Mouse (Mus musculus): ENCODE measurements around the gene Hlcs. TPM values are rescaled to one million over a fixed set of nuclear protein-coding genes. Genes with fewer than 3 reads are reported as not detected.

Gene Hlcs
- polyA plus RNA-seq, 1 experiment, result 12.6 TPM

GRCm38 (mm10) chr16:94289138-94290072, 24.0 kb downstream of the Hlcs start:
- TF ChIP-seq EP300 (IDR thresholded peaks at IDR 0.05; ENCODE audit: insufficient read depth, low read depth, low read length) (no peak), CTCF (IDR thresholded peaks at IDR 0.05; ENCODE audit: low read depth, low read length) (no peak), POLR2A (IDR thresholded peaks at IDR 0.05; ENCODE audit: insufficient read depth, low read length) (no peak)
- Histone ChIP-seq H3K27me3 (ENCODE audit: control insufficient read depth, insufficient read depth, low read length, poor library complexity, severe bottlenecking) (no peaks in the 10 kb centered on the region), H3K9ac (ENCODE audit: low read depth, poor library complexity, severe bottlenecking) (peak overlapping the region; percentile 45), H3K4me1 (ENCODE audit: control insufficient read depth, insufficient read depth, low read length) (peaks cover 1% of the 10 kb centered on the region), H3K9me3 (replicated peaks; ENCODE audit: control insufficient read depth, insufficient read depth, low read length, poor library complexity, severe bottlenecking) (no peaks in the 10 kb centered on the region), H3K4me3 (ENCODE audit: low read depth, low read length) (peak overlapping the region; percentile 82), H3K36me3 (ENCODE audit: control insufficient read depth, insufficient read depth, low read length, poor library complexity, severe bottlenecking) (no peaks in the 10 kb centered on the region), H3K27ac (ENCODE audit: insufficient read depth, low read length) (no peak overlapping the region)

GRCm38 (mm10) chr16:94287826-94288225, 25.5 kb downstream of the Hlcs start:
- TF ChIP-seq POLR2A (IDR thresholded peaks at IDR 0.05; ENCODE audit: insufficient read depth, low read length), result no peak
- no peak for TF ChIP-seq CTCF (IDR thresholded peaks at IDR 0.05; ENCODE audit: low read depth, low read length)
- no peak for TF ChIP-seq EP300 (IDR thresholded peaks at IDR 0.05; ENCODE audit: insufficient read depth, low read depth, low read length)
- Histone ChIP-seq H3K4me3 (ENCODE audit: low read depth, low read length) (no peak overlapping the region), H3K9ac (ENCODE audit: low read depth, poor library complexity, severe bottlenecking) (no peak overlapping the region), H3K4me1 (ENCODE audit: control insufficient read depth, insufficient read depth, low read length) (peaks cover 1% of the 10 kb centered on the region), H3K9me3 (replicated peaks; ENCODE audit: control insufficient read depth, insufficient read depth, low read length, poor library complexity, severe bottlenecking) (0 out of 2 replicates have a peak, but pooled peaks cover under 1% of the 10 kb centered on the region), H3K27ac (ENCODE audit: insufficient read depth, low read length) (no peak overlapping the region), H3K27me3 (ENCODE audit: control insufficient read depth, insufficient read depth, low read length, poor library complexity, severe bottlenecking) (no peaks in the 10 kb centered on the region), H3K36me3 (ENCODE audit: control insufficient read depth, insufficient read depth, low read length, poor library complexity, severe bottlenecking) (no peaks in the 10 kb centered on the region)

- Histone ChIP-seq H3K9me3 (replicated peaks; ENCODE audit: control insufficient read depth, insufficient read depth, low read length, poor library complexity, severe bottlenecking) (peaks cover 11% of the 10 kb centered on the region), H3K4me1 (ENCODE audit: control insufficient read depth, insufficient read depth, low read length) (no peaks in the 10 kb centered on the region), H3K9ac (ENCODE audit: low read depth, poor library complexity, severe bottlenecking) (no peak overlapping the region), H3K36me3 (ENCODE audit: control insufficient read depth, insufficient read depth, low read length, poor library complexity, severe bottlenecking) (no peaks in the 10 kb centered on the region), H3K27me3 (ENCODE audit: control insufficient read depth, insufficient read depth, low read length, poor library complexity, severe bottlenecking) (no peaks in the 10 kb centered on the region), H3K4me3 (ENCODE audit: low read depth, low read length) (no peak overlapping the region), H3K27ac (ENCODE audit: insufficient read depth, low read length) (no peak overlapping the region)
- TF ChIP-seq EP300 (IDR thresholded peaks at IDR 0.05; ENCODE audit: insufficient read depth, low read depth, low read length), result no peak
- no peak for TF ChIP-seq POLR2A (IDR thresholded peaks at IDR 0.05; ENCODE audit: insufficient read depth, low read length)
- no peak for TF ChIP-seq CTCF (IDR thresholded peaks at IDR 0.05; ENCODE audit: low read depth, low read length)
These were observed 29.4 kb downstream of the Hlcs start for GRCm38 (mm10) chr16:94283972-94284371.

GRCm38 (mm10) chr16:94270826-94271225, 42.5 kb downstream of the Hlcs start:
- Histone ChIP-seq H3K4me1 (ENCODE audit: control insufficient read depth, insufficient read depth, low read length) (no peaks in the 10 kb centered on the region), H3K36me3 (ENCODE audit: control insufficient read depth, insufficient read depth, low read length, poor library complexity, severe bottlenecking) (no peaks in the 10 kb centered on the region), H3K9me3 (replicated peaks; ENCODE audit: control insufficient read depth, insufficient read depth, low read length, poor library complexity, severe bottlenecking) (no peaks in the 10 kb centered on the region; the same call in 1 of the 2 replicates), H3K4me3 (ENCODE audit: low read depth, low read length) (no peak overlapping the region), H3K27ac (ENCODE audit: insufficient read depth, low read length) (no peak overlapping the region), H3K27me3 (ENCODE audit: control insufficient read depth, insufficient read depth, low read length, poor library complexity, severe bottlenecking) (no peaks in the 10 kb centered on the region), H3K9ac (ENCODE audit: low read depth, poor library complexity, severe bottlenecking) (no peak overlapping the region)
- no peak for TF ChIP-seq POLR2A (IDR thresholded peaks at IDR 0.05; ENCODE audit: insufficient read depth, low read length)
- no peak for TF ChIP-seq EP300 (IDR thresholded peaks at IDR 0.05; ENCODE audit: insufficient read depth, low read depth, low read length)
- TF ChIP-seq CTCF (IDR thresholded peaks at IDR 0.05; ENCODE audit: low read depth, low read length), result no peak

GRCm38 (mm10) chr16:94269635-94270034, 43.7 kb downstream of the Hlcs start:
- Histone ChIP-seq H3K27ac (ENCODE audit: insufficient read depth, low read length) (no peak overlapping the region), H3K9me3 (replicated peaks; ENCODE audit: control insufficient read depth, insufficient read depth, low read length, poor library complexity, severe bottlenecking) (no peaks in the 10 kb centered on the region; the same call in 1 of the 2 replicates), H3K4me1 (ENCODE audit: control insufficient read depth, insufficient read depth, low read length) (no peaks in the 10 kb centered on the region), H3K36me3 (ENCODE audit: control insufficient read depth, insufficient read depth, low read length, poor library complexity, severe bottlenecking) (no peaks in the 10 kb centered on the region), H3K9ac (ENCODE audit: low read depth, poor library complexity, severe bottlenecking) (no peak overlapping the region), H3K4me3 (ENCODE audit: low read depth, low read length) (no peak overlapping the region), H3K27me3 (ENCODE audit: control insufficient read depth, insufficient read depth, low read length, poor library complexity, severe bottlenecking) (no peaks in the 10 kb centered on the region)
- TF ChIP-seq CTCF (IDR thresholded peaks at IDR 0.05; ENCODE audit: low read depth, low read length) (peak; percentile 87), EP300 (IDR thresholded peaks at IDR 0.05; ENCODE audit: insufficient read depth, low read depth, low read length) (no peak), POLR2A (IDR thresholded peaks at IDR 0.05; ENCODE audit: insufficient read depth, low read length) (no peak)

GRCm38 (mm10) chr16:94268205-94268604, 45.2 kb downstream of the Hlcs start:
- H3K9ac ChIP-seq (ENCODE audit: low read depth, poor library complexity, severe bottlenecking), result no peak overlapping the region
- no peak for TF ChIP-seq CTCF (IDR thresholded peaks at IDR 0.05; ENCODE audit: low read depth, low read length)
- no peak for TF ChIP-seq EP300 (IDR thresholded peaks at IDR 0.05; ENCODE audit: insufficient read depth, low read depth, low read length)
- TF ChIP-seq POLR2A (IDR thresholded peaks at IDR 0.05; ENCODE audit: insufficient read depth, low read length), result no peak

More at GRCm38 (mm10) chr16:94268205-94268604, 45.2 kb downstream of the Hlcs start:
- Histone ChIP-seq H3K27me3 (ENCODE audit: control insufficient read depth, insufficient read depth, low read length, poor library complexity, severe bottlenecking) (no peaks in the 10 kb centered on the region), H3K4me3 (ENCODE audit: low read depth, low read length) (no peak overlapping the region), H3K9me3 (replicated peaks; ENCODE audit: control insufficient read depth, insufficient read depth, low read length, poor library complexity, severe bottlenecking) (no peaks in the 10 kb centered on the region), H3K27ac (ENCODE audit: insufficient read depth, low read length) (no peak overlapping the region), H3K36me3 (ENCODE audit: control insufficient read depth, insufficient read depth, low read length, poor library complexity, severe bottlenecking) (no peaks in the 10 kb centered on the region), H3K4me1 (ENCODE audit: control insufficient read depth, insufficient read depth, low read length) (no peaks in the 10 kb centered on the region)

Data from ES-Bruce4 (cell line).